Mouse (Mus musculus) spleen, adult 2 months (tissue): ENCODE results near the gene Son.

Source experiments
- CTCF ChIP-seq: fragments of 200-500 bp; IDR thresholded peaks from 2 replicates; pipeline ENCODE4 v1.5.1; 2011; ENCODE audit warnings: mild to moderate bottlenecking, inconsistent platforms; ENCODE audit not compliant: insufficient read depth, insufficient read length, insufficient replicate concordance; ENCODE audit errors: extremely low read depth
- POLR2A ChIP-seq: fragments of 200-500 bp; IDR thresholded peaks from 2 replicates; pipeline ENCODE4 v1.6.1; 2011; ENCODE audit warnings: low read depth, low read length, inconsistent platforms

DNA sequence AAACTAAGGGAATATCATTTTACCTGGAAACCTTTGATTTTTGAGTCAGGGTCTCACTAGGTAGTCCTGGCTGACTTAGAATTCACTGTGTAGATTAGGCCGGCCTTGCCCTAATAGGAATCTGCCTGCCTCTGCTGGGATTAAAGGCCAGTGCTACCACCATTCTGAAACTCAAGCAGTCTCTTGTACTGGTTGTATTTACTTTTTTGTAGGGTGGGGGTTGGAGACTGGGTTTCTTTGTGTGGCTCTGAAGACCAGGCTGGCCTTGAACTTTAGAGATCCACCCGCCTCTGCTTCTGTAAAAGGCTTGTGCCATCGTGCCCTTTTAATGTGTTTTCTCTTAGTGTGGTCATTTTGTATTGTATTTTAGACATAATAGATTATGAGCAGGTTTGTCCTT lies 1.9 kb downstream of the Son start:
- TF ChIP-seq CTCF, result no peak
- TF ChIP-seq POLR2A, result no peak
